Mouse (Mus musculus): ENCODE measurements around the gene Midn. TPM values are rescaled to one million over a fixed set of nuclear protein-coding genes. Genes with fewer than 3 reads are reported as not detected.

Gene Midn
- polyA plus RNA-seq, 1 experiment: 101 TPM

GRCm38 (mm10) chr10:80173358-80173757 is 25.3 kb downstream of the Midn start:
- H3K27ac ChIP-seq (ENCODE audit: insufficient read depth, low read length): peak overlapping the region; percentile 37; the same call in 1 of the 2 replicates
- H3K4me3 ChIP-seq (ENCODE audit: insufficient read depth, low read length): peak overlapping the region; percentile 30
- TF ChIP-seq POLR2A (IDR thresholded peaks at IDR 0.05; ENCODE audit: low read depth, low read length): no peak
- TF ChIP-seq CTCF (IDR thresholded peaks at IDR 0.05; ENCODE audit: borderline replicate concordance, insufficient read depth, low read length): no peak
- peaks cover 11% of the 10 kb centered on the region; the same call in 1 of the 2 replicates for H3K4me1 ChIP-seq (ENCODE audit: control insufficient read depth, insufficient read depth, low read length)

- H3K27ac ChIP-seq (ENCODE audit: insufficient read depth, low read length): no peak overlapping the region
- H3K4me3 ChIP-seq (ENCODE audit: insufficient read depth, low read length): no peak overlapping the region
- TF ChIP-seq POLR2A (IDR thresholded peaks at IDR 0.05; ENCODE audit: low read depth, low read length) (no peak), CTCF (IDR thresholded peaks at IDR 0.05; ENCODE audit: borderline replicate concordance, insufficient read depth, low read length) (no peak)
- peaks cover 11% of the 10 kb centered on the region; the same call in 1 of the 2 replicates for H3K4me1 ChIP-seq (ENCODE audit: control insufficient read depth, insufficient read depth, low read length)
These were observed 26.0 kb downstream of the Midn start for GRCm38 (mm10) chr10:80173955-80174640.

DNA sequence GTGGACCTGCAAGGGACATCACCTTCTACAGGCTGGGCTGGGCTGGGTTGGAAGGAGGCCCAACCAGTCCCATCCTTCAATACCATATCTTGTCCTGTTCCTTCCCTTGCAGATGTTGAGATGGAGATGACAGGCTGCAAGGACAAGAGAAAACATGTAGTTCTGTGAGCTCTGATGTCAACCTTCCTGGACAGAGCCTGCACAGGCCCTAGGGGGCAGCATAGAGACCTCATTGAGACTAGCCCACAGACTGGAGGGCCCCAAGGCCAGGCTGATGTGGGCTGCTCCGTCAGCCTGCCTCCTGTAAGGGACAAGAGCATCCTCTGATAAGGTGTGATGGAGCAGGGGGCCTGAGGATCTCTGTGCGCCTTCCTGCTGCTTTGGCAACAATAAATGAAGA is 26.6 kb downstream of the Midn start:
- H3K27ac ChIP-seq (ENCODE audit: insufficient read depth, low read length): no peak overlapping the region
- H3K4me3 ChIP-seq (ENCODE audit: insufficient read depth, low read length): no peak overlapping the region
- peaks cover 11% of the 10 kb centered on the region; the same call in 1 of the 2 replicates for H3K4me1 ChIP-seq (ENCODE audit: control insufficient read depth, insufficient read depth, low read length)
- TF ChIP-seq CTCF (IDR thresholded peaks at IDR 0.05; ENCODE audit: borderline replicate concordance, insufficient read depth, low read length) (peak; percentile 24; the same call in 1 of the 2 replicates), POLR2A (IDR thresholded peaks at IDR 0.05; ENCODE audit: low read depth, low read length) (no peak)

DNA sequence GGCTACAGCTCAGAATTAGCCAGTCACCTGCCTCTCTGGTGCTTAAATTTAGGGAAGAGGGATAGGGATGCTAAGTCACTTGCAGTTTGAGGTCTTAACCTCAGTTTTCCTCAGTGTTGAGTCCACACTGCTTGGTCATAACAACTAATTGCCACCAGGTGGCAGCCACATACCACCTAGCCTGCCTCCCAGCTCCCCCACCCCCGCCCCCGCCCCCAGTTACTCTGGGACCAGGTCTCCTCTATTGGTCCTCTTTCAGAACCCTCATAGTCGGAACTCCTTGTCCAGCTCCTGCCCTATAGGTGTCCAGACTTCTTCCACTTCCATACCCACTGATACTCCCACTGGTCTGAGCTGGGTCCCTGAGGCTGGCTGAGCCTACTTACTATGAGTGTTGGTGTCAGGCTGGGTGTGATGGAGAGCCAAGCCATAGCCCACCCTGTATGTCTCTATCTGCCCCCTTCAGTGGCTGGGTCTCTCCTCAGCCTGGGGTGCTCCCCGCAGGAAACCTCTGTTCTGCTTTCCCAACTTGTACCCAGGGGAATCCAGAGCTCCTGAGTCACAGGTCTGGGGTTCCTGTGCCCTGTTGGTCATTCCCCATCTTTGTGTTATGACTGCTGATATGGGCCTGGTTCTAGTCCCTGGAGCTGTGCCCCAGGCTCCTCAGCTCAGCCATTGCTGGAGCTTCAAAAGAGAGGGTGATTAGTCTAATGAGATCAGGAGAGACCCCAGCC is 27.6 kb downstream of the Midn start:
- TF ChIP-seq POLR2A (IDR thresholded peaks at IDR 0.05; ENCODE audit: low read depth, low read length) (no peak), CTCF (IDR thresholded peaks at IDR 0.05; ENCODE audit: borderline replicate concordance, insufficient read depth, low read length) (peak; percentile 49; the same call in 1 of the 2 replicates)

GRCm38 (mm10) chr10:80176270-80176834 is 28.3 kb downstream of the Midn start:
- H3K4me1 ChIP-seq (ENCODE audit: control insufficient read depth, insufficient read depth, low read length): peaks cover 11% of the 10 kb centered on the region; the same call in 1 of the 2 replicates
- no peak overlapping the region for H3K27ac ChIP-seq (ENCODE audit: insufficient read depth, low read length)
- no peak overlapping the region for H3K4me3 ChIP-seq (ENCODE audit: insufficient read depth, low read length)
- no peak for TF ChIP-seq POLR2A (IDR thresholded peaks at IDR 0.05; ENCODE audit: low read depth, low read length)
- no peak for TF ChIP-seq CTCF (IDR thresholded peaks at IDR 0.05; ENCODE audit: borderline replicate concordance, insufficient read depth, low read length)

More for the DNA sequence above, 27.6 kb downstream of the Midn start:
- Histone ChIP-seq H3K27ac (ENCODE audit: insufficient read depth, low read length) (no peak overlapping the region), H3K4me3 (ENCODE audit: insufficient read depth, low read length) (no peak overlapping the region), H3K4me1 (ENCODE audit: control insufficient read depth, insufficient read depth, low read length) (peaks cover 11% of the 10 kb centered on the region; the same call in 1 of the 2 replicates)

DNA sequence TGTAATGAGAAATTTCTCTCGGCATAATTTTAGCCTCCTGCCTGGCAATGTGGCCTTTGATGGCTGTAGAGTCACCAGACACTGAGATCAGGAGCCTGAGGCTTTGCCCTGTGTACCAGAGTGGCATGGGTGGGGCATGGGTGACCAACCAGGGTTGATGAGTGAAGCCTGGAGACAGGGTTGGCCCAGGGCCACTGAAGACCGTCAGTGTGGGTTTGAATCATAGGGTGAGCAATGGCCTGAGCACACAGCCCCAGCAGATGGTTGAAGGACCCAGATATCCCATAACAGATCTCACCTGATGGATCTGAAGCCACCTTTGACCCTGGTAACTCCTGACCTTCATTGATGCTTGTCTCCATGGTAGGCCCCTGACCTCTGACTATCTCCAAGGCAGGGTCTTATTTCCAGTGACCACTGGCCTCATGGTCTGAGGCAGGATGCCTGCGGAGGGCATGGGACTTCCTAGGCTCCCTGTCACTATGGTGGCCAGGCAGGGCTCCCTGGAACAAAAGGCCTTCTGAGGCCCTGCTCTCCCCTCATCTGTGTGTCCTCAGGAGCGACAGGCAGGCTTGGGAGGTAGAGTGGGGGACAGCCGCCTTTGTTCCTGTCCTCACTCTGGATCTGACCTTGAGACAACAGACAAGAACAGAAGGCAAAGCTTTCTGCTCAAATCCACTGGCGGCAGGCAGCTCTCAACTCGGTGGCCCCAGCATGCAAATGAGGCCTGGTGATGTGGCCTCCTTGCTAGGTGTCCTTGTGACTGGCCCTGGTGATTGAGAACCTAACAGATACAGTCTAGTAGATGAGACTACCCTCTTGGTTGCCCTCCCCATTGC is 29.6 kb downstream of the Midn start:
- Histone ChIP-seq H3K4me1 (ENCODE audit: control insufficient read depth, insufficient read depth, low read length) (peaks cover 11% of the 10 kb centered on the region; the same call in 1 of the 2 replicates), H3K4me3 (ENCODE audit: insufficient read depth, low read length) (no peak overlapping the region), H3K27ac (ENCODE audit: insufficient read depth, low read length) (no peak overlapping the region)
- no peak for TF ChIP-seq POLR2A (IDR thresholded peaks at IDR 0.05; ENCODE audit: low read depth, low read length)
- no peak for TF ChIP-seq CTCF (IDR thresholded peaks at IDR 0.05; ENCODE audit: borderline replicate concordance, insufficient read depth, low read length)

DNA sequence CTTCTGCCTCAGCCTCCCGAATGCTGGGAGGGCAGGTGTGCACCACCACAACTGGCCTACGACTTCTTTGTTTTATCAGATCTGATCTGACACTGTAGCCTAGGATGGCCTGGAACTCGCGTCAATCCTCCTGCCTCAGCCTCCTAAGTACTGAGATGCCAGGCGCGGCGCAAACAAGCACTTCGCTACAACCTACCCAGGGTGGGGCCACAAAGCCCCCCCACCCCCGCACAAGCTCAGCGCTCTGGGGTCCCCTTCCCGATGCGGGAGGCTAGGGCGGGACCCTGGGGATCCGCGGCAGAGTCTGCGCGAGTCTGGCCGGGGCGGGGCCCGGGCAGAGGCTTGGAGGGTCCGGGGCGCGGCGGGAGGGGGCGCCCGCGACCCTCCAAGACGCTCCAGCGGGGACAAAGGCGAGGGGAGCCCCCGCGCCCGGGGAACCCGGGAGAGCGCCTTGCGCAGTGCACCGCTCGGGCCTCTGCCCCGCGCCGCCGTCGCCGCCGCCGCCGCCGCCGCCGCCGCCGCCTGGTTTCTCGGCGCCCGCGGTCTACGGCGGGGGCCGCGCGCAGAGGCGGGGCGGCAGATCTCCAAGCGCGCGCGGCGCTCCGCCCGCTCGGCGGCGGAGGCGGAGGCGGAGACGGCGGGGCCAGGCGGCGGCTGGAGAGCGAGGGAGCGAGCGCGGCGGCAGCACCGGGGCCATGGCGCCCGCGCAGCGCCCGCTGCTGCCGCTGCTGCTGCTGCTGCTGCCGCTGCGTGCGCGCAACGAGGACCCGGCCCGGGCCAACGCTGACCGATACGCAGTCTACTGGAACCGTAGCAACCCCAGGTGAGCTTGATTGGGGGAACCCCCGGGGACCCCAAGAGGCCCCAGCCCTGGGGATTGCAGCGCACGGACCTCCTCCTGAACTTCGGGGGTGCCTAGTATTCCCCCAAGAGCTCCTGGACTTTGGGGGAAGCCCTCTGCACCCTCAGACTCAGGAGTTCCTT is 31.3 kb downstream of the Midn start, which contains the start of gene Efna2:
Gene Efna2 (plus strand): TSS at position 415 of the 984 bp plus-strand sequence.
- Histone ChIP-seq H3K4me1 (ENCODE audit: control insufficient read depth, insufficient read depth, low read length) (peaks cover 8% of the 10 kb centered on the region; the same call in 1 of the 2 replicates), H3K4me3 (ENCODE audit: insufficient read depth, low read length) (peak within 1 kb of the TSS; percentile 66), H3K27ac (ENCODE audit: insufficient read depth, low read length) (no peak within 1 kb of the TSS)
- TF ChIP-seq CTCF (IDR thresholded peaks at IDR 0.05; ENCODE audit: borderline replicate concordance, insufficient read depth, low read length): no peak

GRCm38 (mm10) chr10:80180288-80180687 is 32.2 kb downstream of the Midn start:
- Histone ChIP-seq H3K4me1 (ENCODE audit: control insufficient read depth, insufficient read depth, low read length) (peaks cover 8% of the 10 kb centered on the region; the same call in 1 of the 2 replicates), H3K4me3 (ENCODE audit: insufficient read depth, low read length) (peak overlapping the region; percentile 66), H3K27ac (ENCODE audit: insufficient read depth, low read length) (no peak overlapping the region)
- TF ChIP-seq POLR2A (IDR thresholded peaks at IDR 0.05; ENCODE audit: low read depth, low read length) (no peak), CTCF (IDR thresholded peaks at IDR 0.05; ENCODE audit: borderline replicate concordance, insufficient read depth, low read length) (no peak)
